Mouse (Mus musculus) brain, embryonic 14.5 days (tissue): Measurements from ENCODE around the gene Ctcf. TPM values are rescaled to one million over a fixed set of nuclear protein-coding genes. Genes with fewer than 3 reads are reported as not detected.

Source experiments
- DNase-seq: peaks from one replicate; pipeline ENCODE4 v3.0.0-alpha.2; 2011; ENCODE audit warnings: low read depth
- CTCF ChIP-seq: fragments of 200-500 bp; IDR thresholded peaks from 2 replicates; pipeline ENCODE4 v1.5.1; 2012; ENCODE audit warnings: inconsistent platforms, mild to moderate bottlenecking, moderate library complexity, borderline replicate concordance; ENCODE audit not compliant: insufficient read depth, insufficient read length; ENCODE audit errors: extremely low read depth
- POLR2A ChIP-seq: fragments of 200-500 bp; IDR thresholded peaks from 2 replicates; pipeline ENCODE4 v1.6.1; 2012; ENCODE audit warnings: mild to moderate bottlenecking, inconsistent platforms, borderline replicate concordance; ENCODE audit not compliant: poor library complexity, insufficient read depth, insufficient read length, severe bottlenecking; ENCODE audit errors: extremely low read depth
- polyA plus RNA-seq: library from polyadenylated mRNA; depleted of rRNA; stranded (reverse); fragments of >200 nt; gene quantifications from 2 replicates; pipeline ENCODE4 v1.2.3, GENCODE M21; 2012; rRNA removed

Ctcf gene
- polyA plus RNA-seq, 1 experiment = 54.8 TPM

GRCm38 (mm10) chr8:105708675-105709074 is 72.3 kb downstream of the Ctcf start:
- no peak for DNase-seq
- TF ChIP-seq CTCF (no peak), POLR2A (no peak)

DNA sequence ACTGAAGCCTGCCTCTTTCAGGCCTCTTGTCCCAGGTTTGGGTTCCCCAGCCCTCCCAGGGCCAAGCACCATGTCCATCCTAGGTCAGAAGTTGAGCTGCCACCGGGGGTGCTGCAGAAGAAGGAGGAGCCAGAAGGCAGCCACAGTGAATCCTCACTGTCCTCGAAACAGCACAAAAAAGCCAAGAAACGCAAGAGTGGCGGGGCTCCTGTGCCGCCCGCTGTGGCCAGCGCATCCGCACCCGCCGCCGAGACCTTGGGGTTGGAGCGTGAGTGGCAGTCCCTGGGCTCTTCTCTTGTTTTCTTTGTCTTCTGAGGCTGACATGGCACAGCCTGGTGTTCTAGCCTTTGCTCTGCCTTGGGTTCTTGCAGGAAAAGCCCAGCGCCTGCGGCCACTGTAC is 72.9 kb downstream of the Ctcf start:
- no peak for DNase-seq
- TF ChIP-seq CTCF = no peak
- no peak for TF ChIP-seq POLR2A

DNA sequence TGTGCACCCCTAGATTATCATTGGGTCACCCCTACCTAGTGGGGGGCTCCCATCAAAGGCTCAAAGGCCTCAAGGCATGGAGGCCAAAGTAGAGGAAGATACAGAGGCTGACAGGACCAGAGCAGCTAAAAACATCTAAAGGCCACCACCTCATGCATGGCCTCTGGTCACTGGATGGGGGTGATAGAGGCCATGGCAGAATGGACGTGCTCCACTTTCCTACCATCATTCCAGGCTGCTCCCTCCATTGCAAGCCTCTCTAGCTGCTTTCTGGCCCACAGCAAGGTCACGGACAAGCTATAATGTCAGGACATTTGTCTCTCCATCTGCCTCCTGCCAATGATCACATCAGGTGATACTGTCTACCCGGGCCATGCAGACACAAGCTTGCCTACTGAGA is 75.9 kb downstream of the Ctcf start:
- DNase-seq = no peak
- TF ChIP-seq CTCF = no peak

DNA sequence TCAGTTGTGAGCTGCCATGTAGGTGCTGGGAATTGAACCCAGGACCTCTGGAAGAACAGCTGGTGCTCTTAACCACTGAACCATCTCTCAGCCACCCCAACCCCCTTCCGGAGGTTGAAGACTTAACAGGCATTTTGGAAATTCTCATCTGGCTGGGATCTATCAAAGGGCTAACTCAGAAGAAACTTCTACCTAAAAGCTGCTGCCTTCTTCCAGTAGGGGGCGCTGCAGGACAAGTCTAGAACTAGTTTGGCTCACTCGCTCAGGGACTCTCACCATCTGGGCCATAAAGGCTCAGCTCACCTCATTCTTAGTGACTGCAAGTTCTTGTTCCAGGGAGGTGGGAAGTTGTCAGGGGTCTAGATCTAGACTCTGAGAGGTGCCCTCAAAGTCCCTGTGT is 77.8 kb downstream of the Ctcf start:
- DNase-seq = peak; percentile 87
- TF ChIP-seq POLR2A (no peak), CTCF (peak; percentile 83)

GRCm38 (mm10) chr8:105715042-105715441 is 78.7 kb downstream of the Ctcf start:
- DNase-seq = no peak
- no peak for TF ChIP-seq POLR2A
- no peak for TF ChIP-seq CTCF

DNA sequence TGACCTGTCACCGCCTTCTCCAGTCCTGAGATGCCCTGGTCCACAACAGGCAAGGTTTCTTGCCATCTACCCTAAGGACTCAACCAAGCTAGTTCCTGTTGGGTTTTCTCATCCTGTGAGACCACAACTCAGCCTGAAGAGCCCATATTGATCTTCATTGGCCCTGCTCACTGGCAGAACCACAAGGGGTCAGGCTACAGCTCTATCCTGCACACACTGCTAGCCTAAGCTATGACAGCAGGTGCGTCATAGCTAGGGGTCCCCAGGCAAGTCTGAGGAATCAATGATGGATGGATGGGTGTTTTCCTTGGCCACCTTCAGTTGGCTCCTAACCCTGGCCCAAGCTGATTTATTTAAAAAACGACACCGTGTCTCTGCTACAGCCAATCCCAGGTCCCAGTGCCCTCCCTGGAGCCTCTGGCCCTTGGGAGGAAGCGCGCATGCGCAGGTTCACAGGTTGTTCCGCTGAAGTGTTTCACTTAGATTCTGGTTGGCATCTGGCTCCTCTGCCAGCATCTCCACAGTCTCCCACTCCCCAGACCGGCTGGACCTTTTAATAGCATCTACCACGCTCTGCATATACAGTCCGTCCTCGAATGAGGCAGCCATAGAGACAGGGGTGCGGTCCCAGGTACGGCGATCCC is 80.1 kb downstream of the Ctcf start:
- DNase-seq = no peak
- TF ChIP-seq CTCF (no peak), POLR2A (no peak)

GRCm38 (mm10) chr8:105719637-105720036 is 83.3 kb downstream of the Ctcf start:
- TF ChIP-seq POLR2A (no peak), CTCF (no peak)

DNA sequence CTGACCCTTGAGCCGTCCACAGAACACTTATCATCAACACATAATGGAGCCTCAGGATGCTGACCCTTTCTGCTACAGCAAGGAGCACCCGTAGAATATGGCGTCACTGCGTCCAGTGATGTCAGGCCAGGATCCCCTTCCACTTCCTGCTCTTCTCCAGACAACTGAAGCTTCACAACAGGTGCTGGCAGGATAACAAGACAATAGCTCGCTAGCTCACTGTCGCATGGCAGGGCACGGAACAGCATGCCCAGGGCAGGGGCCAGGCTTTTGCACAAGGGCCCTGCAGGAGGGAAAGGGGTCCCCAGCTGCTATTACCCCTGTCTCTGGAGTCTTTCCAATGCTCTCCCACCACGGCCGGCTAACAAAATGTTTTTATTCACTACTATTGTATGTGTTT is 86.5 kb downstream of the Ctcf start:
- DNase-seq = no peak
- TF ChIP-seq CTCF (no peak), POLR2A (no peak)

More at GRCm38 (mm10) chr8:105719637-105720036, 83.3 kb downstream of the Ctcf start:
- no peak for DNase-seq

GRCm38 (mm10) chr8:105725726-105726125 is 89.4 kb downstream of the Ctcf start:
- TF ChIP-seq POLR2A = no peak
- no peak for DNase-seq

DNA sequence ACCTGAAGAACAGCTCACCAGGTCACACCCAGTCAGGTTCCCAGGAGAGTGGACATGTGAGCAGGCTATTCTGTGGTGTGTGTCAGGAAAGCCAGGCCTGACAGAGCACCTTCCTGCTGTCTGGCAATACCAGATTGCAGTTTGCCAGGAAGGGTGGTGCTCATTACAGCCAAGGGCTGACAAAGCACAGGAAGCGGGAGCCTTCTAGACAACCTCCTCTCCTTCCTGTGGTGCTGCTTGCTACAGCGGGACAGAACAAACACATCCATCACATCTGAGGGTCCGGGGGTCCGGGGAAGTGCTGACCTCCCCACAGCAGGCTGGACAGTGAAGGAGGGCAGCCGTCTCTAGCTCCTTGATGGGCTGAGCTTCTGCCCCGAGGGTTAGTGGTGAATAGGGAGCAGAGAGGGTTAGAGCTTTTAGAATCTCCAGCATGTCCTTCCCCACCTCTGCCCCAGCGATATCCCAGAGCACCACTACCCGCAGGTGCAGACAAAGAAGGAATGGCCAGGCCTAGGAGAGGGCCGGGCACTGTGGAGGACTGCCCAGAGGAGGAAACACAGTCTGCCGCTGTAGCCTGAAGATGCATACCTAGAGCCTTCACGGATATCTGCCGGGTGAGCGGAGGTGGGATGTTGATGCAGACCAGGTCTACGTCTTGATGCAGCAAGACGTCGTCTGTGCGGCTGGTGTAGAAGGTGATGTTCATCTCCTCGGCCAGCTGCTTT is 91.2 kb downstream of the Ctcf start:
- TF ChIP-seq CTCF (no peak), POLR2A (no peak)
- no peak for DNase-seq

DNA sequence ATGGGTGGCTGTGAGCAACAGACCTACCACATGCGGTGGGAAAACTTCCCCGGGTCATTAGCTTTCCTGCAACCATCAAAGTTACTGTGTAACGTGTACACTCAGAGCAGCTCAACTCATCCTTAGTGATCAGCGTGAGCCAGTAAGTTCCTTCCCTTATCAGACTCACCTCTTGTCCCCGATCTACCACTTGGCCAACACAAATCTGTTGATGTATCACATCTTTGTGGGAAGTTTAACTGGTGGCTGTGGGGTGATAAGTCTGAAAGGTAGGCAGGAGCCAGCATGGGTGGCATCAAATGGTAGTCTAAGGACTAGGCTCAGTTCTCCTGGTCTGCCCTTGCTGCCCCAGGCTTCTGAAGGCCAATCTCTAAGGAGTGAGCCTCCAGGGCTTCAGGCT is 95.8 kb downstream of the Ctcf start:
- DNase-seq = no peak
- TF ChIP-seq POLR2A = no peak
- TF ChIP-seq CTCF = no peak

Other genes starting within 250 kb of the Ctcf start
- 0.04 and 0.05 TPM in 2 replicates for gene Kctd19, start 223.1 kb upstream of the Ctcf start, polyA plus RNA-seq
- gene Lrrc36, start 223.0 kb upstream of the Ctcf start, polyA plus RNA-seq = 1.4 and 1.6 TPM in 2 replicates
- gene Tppp3, start 165.0 kb upstream of the Ctcf start, polyA plus RNA-seq = 62.7 and 89.6 TPM in 2 replicates
- gene Zdhhc1, start 139.7 kb upstream of the Ctcf start, polyA plus RNA-seq = 40.0 and 46.2 TPM in 2 replicates
- 8.3 and 12.1 TPM in 2 replicates for gene Hsd11b2, start 117.8 kb upstream of the Ctcf start, polyA plus RNA-seq
- gene Atp6v0d1, start 70.5 kb upstream of the Ctcf start, polyA plus RNA-seq = 210 and 236 TPM in 2 replicates
- gene Ripor1, start 31.3 kb upstream of the Ctcf start, polyA plus RNA-seq = 23.7 and 40.3 TPM in 2 replicates
- gene Agrp, start 825 bp downstream of the Ctcf start, polyA plus RNA-seq = 0.26 and 0.55 TPM in 2 replicates
- gene Carmil2, start 49.7 kb downstream of the Ctcf start, polyA plus RNA-seq = 13.7 and 20.5 TPM in 2 replicates
- gene Acd, start 64.5 kb downstream of the Ctcf start, polyA plus RNA-seq = 62.5 and 79.9 TPM in 2 replicates
- 40.7 and 59.2 TPM in 2 replicates for gene Pard6a, start 64.6 kb downstream of the Ctcf start, polyA plus RNA-seq
- gene 4933405L10Rik, start 71.1 kb downstream of the Ctcf start, polyA plus RNA-seq = not detected in 2 replicates
- gene Enkd1, start 71.6 kb downstream of the Ctcf start, polyA plus RNA-seq = 19.9 and 32.7 TPM in 2 replicates
- 56.1 and 62.6 TPM in 2 replicates for gene Gfod2, start 122.1 kb downstream of the Ctcf start, polyA plus RNA-seq
- 35.7 and 39.7 TPM in 2 replicates for gene Ranbp10, start 190.8 kb downstream of the Ctcf start, polyA plus RNA-seq
- gene Tsnaxip1, start 191.2 kb downstream of the Ctcf start, polyA plus RNA-seq = 0.37 and 0.54 TPM in 2 replicates
- gene Cenpt, start 216.7 kb downstream of the Ctcf start, polyA plus RNA-seq = 83.0 and 109 TPM in 2 replicates
- 61.3 and 78.5 TPM in 2 replicates for gene Thap11, start 218.6 kb downstream of the Ctcf start, polyA plus RNA-seq
- 190 and 196 TPM in 2 replicates for gene Nutf2, start 224.0 kb downstream of the Ctcf start, polyA plus RNA-seq
- gene Edc4, start 244.3 kb downstream of the Ctcf start, polyA plus RNA-seq = 80.3 and 85.4 TPM in 2 replicates